Mouse (Mus musculus) cerebellum, adult 2 months (tissue): Measurements from ENCODE around the gene Gm21954. TPM values are rescaled to one million over a fixed set of nuclear protein-coding genes. Genes with fewer than 3 reads are reported as not detected.

Experiments used
- DNase-seq, 2 experiments: peaks; one replicate each; pipeline ENCODE4 v3.0.0; 2021
- H3K27ac ChIP-seq: fragments of 200-500 bp; 2 replicates; pipeline ENCODE4 v1.5.1; 2012; ENCODE audit warnings: low read length, control low read depth, inconsistent platforms; ENCODE audit not compliant: insufficient read depth
- H3K27me3 ChIP-seq: fragments of 200-500 bp; 2 replicates; pipeline ENCODE4 v1.6.1; 2012; ENCODE audit warnings: inconsistent platforms, mild to moderate bottlenecking, low read length, moderate library complexity; ENCODE audit not compliant: control insufficient read depth, insufficient read depth
- H3K4me1 ChIP-seq: fragments of 200-500 bp; 2 replicates; pipeline ENCODE4 v1.6.1; 2011; ENCODE audit warnings: low read length; ENCODE audit not compliant: control insufficient read depth, insufficient read depth
- H3K4me3 ChIP-seq: fragments of 200-500 bp; replicated peaks from 2 replicates; pipeline ENCODE3; 2011; ENCODE audit warnings: mild to moderate bottlenecking, low read depth, low read length, control low read depth; ENCODE audit not compliant: insufficient read depth
- CTCF ChIP-seq: fragments of 200-500 bp; IDR thresholded peaks from 2 replicates; pipeline ENCODE4 v1.5.1; 2011; ENCODE audit warnings: low read depth, mild to moderate bottlenecking, control low read depth, low read length, moderate library complexity, borderline replicate concordance; ENCODE audit not compliant: insufficient read depth
- POLR2A ChIP-seq: fragments of 200-500 bp; IDR thresholded peaks from 2 replicates; pipeline ENCODE4 v1.6.1; 2011; ENCODE audit warnings: low read length, control low read depth, borderline replicate concordance; ENCODE audit not compliant: insufficient read depth
- WGBS: fragments of 180-500 bp; shearing (Covaris S2); methylation state at CpG from one replicate; pipeline ENCODE4 v1.1.7; 2018; 5-methylcytosine and 5-hydroxymethylcytosine counted together
- polyA plus RNA-seq: library from polyadenylated mRNA; depleted of rRNA; stranded (reverse); fragments of >200 nt; gene quantifications from 2 replicates; pipeline ENCODE4 v1.2.3, GENCODE M21; 2012

The Gm21954 gene
- polyA plus RNA-seq, 1 experiment: not detected

GRCm38 (mm10) chr3:55461685-55462655 lies 10.0 kb downstream of the Gm21954 start:
- Histone ChIP-seq H3K4me1 (peaks cover 5% of the 10 kb centered on the region; the same call in 1 of the 2 replicates), H3K27me3 (no peaks in the 10 kb centered on the region), H3K4me3 (peak overlapping the region; percentile 98), H3K27ac (peak overlapping the region; percentile 98)
- peak; percentile 88 to 91 for DNase-seq
- TF ChIP-seq POLR2A: peak; percentile 79; the same call in 1 of the 2 replicates
- no peak for TF ChIP-seq CTCF
- WGBS: under 1% methylated on average over 17 of the region's 17 CpGs

GRCm38 (mm10) chr3:55461092-55461491 lies 10.9 kb downstream of the Gm21954 start:
- WGBS: 57% methylated on average over 3 of the region's 3 CpGs
- Histone ChIP-seq H3K4me1 (peaks cover 5% of the 10 kb centered on the region; the same call in 1 of the 2 replicates), H3K27me3 (no peaks in the 10 kb centered on the region), H3K27ac (no peak overlapping the region), H3K4me3 (no peak overlapping the region)
- no peak for TF ChIP-seq CTCF
- no peak for TF ChIP-seq POLR2A
- peak in 1 of 2 experiments; percentile 10 for DNase-seq

- TF ChIP-seq POLR2A (no peak), CTCF (no peak)
- WGBS: 94% methylated on average over 2 of the region's 2 CpGs
- Histone ChIP-seq H3K27ac (no peak overlapping the region), H3K27me3 (no peaks in the 10 kb centered on the region), H3K4me1 (peaks cover 5% of the 10 kb centered on the region; the same call in 1 of the 2 replicates), H3K4me3 (no peak overlapping the region)
- no peak for DNase-seq
Measured at GRCm38 (mm10) chr3:55452464-55452863, 19.5 kb downstream of the Gm21954 start.

- Histone ChIP-seq H3K4me1 (peaks cover 10% of the 10 kb centered on the region; the same call in 1 of the 2 replicates), H3K27ac (no peak overlapping the region), H3K4me3 (no peak overlapping the region), H3K27me3 (no peaks in the 10 kb centered on the region)
- TF ChIP-seq CTCF (no peak), POLR2A (no peak)
- no peak for DNase-seq
- 59% methylated on average over 3 of the region's 3 CpGs for WGBS
Measured at GRCm38 (mm10) chr3:55451877-55452276, 20.1 kb downstream of the Gm21954 start.

GRCm38 (mm10) chr3:55451035-55451434 lies 21.0 kb downstream of the Gm21954 start:
- no peak overlapping the region for H3K27ac ChIP-seq
- H3K27me3 ChIP-seq: no peaks in the 10 kb centered on the region
- no peak for TF ChIP-seq CTCF
- no peak for TF ChIP-seq POLR2A
- no peak for DNase-seq
- peaks cover 13% of the 10 kb centered on the region; the same call in 1 of the 2 replicates for H3K4me1 ChIP-seq
- WGBS: 82% methylated on average over 14 of the region's 14 CpGs
- H3K4me3 ChIP-seq: no peak overlapping the region

DNA sequence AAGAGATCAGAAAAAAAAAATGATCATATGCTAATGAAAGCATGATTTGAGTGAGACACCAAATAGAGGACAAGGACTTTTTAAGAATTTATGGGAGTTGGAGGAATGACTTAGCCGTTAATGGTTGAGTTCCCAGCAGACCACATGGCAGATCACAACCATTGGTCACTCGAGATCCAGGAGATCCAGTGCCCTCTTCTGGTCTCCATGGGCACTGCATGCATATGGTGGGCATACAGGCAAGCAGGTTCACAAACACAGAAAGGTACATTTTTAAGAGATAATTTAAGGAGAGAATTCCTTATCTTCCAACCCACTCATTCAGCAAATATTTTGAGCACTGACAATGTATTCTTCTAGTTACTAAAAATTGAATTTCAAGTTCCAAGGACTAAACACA lies 22.9 kb downstream of the Gm21954 start:
- Histone ChIP-seq H3K27me3 (no peaks in the 10 kb centered on the region), H3K4me3 (no peak overlapping the region), H3K4me1 (peaks cover 16% of the 10 kb centered on the region; the same call in 1 of the 2 replicates), H3K27ac (no peak overlapping the region)
- WGBS: 96% methylated on average over 2 of the region's 2 CpGs
- TF ChIP-seq POLR2A (no peak), CTCF (peak; percentile 34; the same call in 1 of the 2 replicates)
- DNase-seq: no peak

- peaks cover 25% of the 10 kb centered on the region for H3K4me1 ChIP-seq
- H3K27ac ChIP-seq: peak overlapping the region; percentile 70; the same call in 1 of the 2 replicates
- H3K4me3 ChIP-seq: no peak overlapping the region
- 21% methylated on average over 5 of the region's 5 CpGs for WGBS
- TF ChIP-seq CTCF (no peak), POLR2A (no peak)
- H3K27me3 ChIP-seq: no peaks in the 10 kb centered on the region
- peak; percentile 75 to 91 for DNase-seq
Measured at GRCm38 (mm10) chr3:55447486-55448460, 24.2 kb downstream of the Gm21954 start.
